In genomic region chrX:163908003-163908336, GRCm38 (mm10) we compare ENCODE assay signal across 8 mouse cellular contexts. TPM values are rescaled to one million over a fixed set of nuclear protein-coding genes. Genes with fewer than 3 reads are reported as not detected.
DNase-seq lines count a peak whose midpoint lies in the region; ATAC-seq and TF ChIP-seq lines count a peak whose summit lies in the region.

No protein-coding gene starts in this region.

- peak in 1 of 2 experiments; percentile 47; a peak in 2 of 4 replicates for TF ChIP-seq EP300 in MEL (IDR thresholded peaks at IDR 0.05; ENCODE audit: low read depth in 1 of 2, low read length in 2 of 2)

- peak overlapping the region; percentile 73 for H3K4me3 ChIP-seq in heart, embryonic 13.5 days
- H3K4me3 ChIP-seq in MEL (ENCODE audit: control insufficient read depth in 1 of 2, insufficient read depth in 1 of 2, low read depth in 2 of 2, low read length in 2 of 2): peak overlapping the region; percentile 81 to 94
- H3K4me3 ChIP-seq in hindbrain, embryonic 13.5 days: peak overlapping the region; percentile 61

- no peak for TF ChIP-seq POLR2A in MEL (IDR thresholded peaks at IDR 0.05; ENCODE audit: control insufficient read depth in 1 of 2, insufficient read depth in 1 of 2, low read depth in 1 of 2, low read length in 2 of 2, poor library complexity in 1 of 2)

- intact Hi-C loops in heart, postnatal 25 days (cut with DNase I): loop anchor here (5.0 kb wide), 1 partner anchor 81 kb away; no protein-coding TSS in a partner anchor

- 20% methylated on average over 8 of the region's 8 CpGs for WGBS in heart, embryonic 13.5 days
- WGBS in hindbrain, embryonic 13.5 days: 27% methylated on average over 8 of the region's 8 CpGs

- H3K4me2 ChIP-seq in heart, embryonic 13.5 days: peak overlapping the region; percentile 67
- H3K4me2 ChIP-seq in hindbrain, embryonic 13.5 days: peak overlapping the region; percentile 54

- H3K4me1 ChIP-seq in heart, embryonic 13.5 days: no peaks in the 10 kb centered on the region
- no peaks in the 10 kb centered on the region; a peak in 2 of 4 replicates for H3K4me1 ChIP-seq in MEL (ENCODE audit: control insufficient read depth in 1 of 2, insufficient read depth in 2 of 2, low read length in 2 of 2)
- H3K4me1 ChIP-seq in hindbrain, embryonic 13.5 days (replicated peaks): no peaks in the 10 kb centered on the region

- no peak for ATAC-seq in heart, embryonic 13.5 days (ENCODE audit: extremely low read depth, insufficient number of reproducible peaks, low FRiP score, low TSS enrichment)
- ATAC-seq in hindbrain, embryonic 13.5 days (ENCODE audit: low FRiP score): no peak
- peak; percentile 18 for ATAC-seq in megakaryocyte progenitor cell, adult 5-6 weeks (replicated peaks; ENCODE audit: poor library complexity)

- TF ChIP-seq CTCF in MEL (IDR thresholded peaks at IDR 0.05 in 2 of 3, conservative IDR thresholded peaks at IDR 0.05 in 1 of 3; ENCODE audit: control insufficient read depth in 1 of 3, insufficient read depth in 1 of 3, low read depth in 2 of 3, low read length in 3 of 3, poor library complexity in 1 of 3, severe bottlenecking in 1 of 3): no peak

- TF ChIP-seq RAD21 in MEL (IDR thresholded peaks at IDR 0.05; ENCODE audit: low read depth, low read length): no peak

- H3K79me2 ChIP-seq in MEL (ENCODE audit: control insufficient read depth, insufficient read depth, low read length, poor library complexity): peaks cover 2% of the 10 kb centered on the region; the same call in 1 of the 2 replicates

- H3K27me3 ChIP-seq in heart, embryonic 13.5 days (replicated peaks): 0 out of 2 replicates have a peak, but pooled peaks cover 3% of the 10 kb centered on the region
- no peaks in the 10 kb centered on the region for H3K27me3 ChIP-seq in MEL (ENCODE audit: control insufficient read depth in 1 of 2, insufficient read depth in 2 of 2, low read length in 2 of 2)
- peaks cover 5% of the 10 kb centered on the region; the same call in 1 of the 2 replicates for H3K27me3 ChIP-seq in hindbrain, embryonic 13.5 days

- no peak for DNase-seq in heart, postnatal 25 days (ENCODE audit: low spot score)
- peak; percentile 73 for DNase-seq in MEL (ENCODE audit: low read depth, low spot score)
- DNase-seq in layer of hippocampus, postnatal 10 days (ENCODE audit: low spot score in 2 of 2): no peak
- no peak for DNase-seq in right cerebral cortex, postnatal 36 days (ENCODE audit: low spot score in 2 of 2)
- no peak for DNase-seq in right cerebral cortex, postnatal 25 days

- peak overlapping the region; percentile 81 for H3K9ac ChIP-seq in heart, embryonic 13.5 days
- peak overlapping the region; percentile 96 for H3K9ac ChIP-seq in MEL (ENCODE audit: control insufficient read depth, low read depth, low read length, poor library complexity, severe bottlenecking)
- H3K9ac ChIP-seq in hindbrain, embryonic 13.5 days: peak overlapping the region; percentile 68

- H3K9me3 ChIP-seq in heart, embryonic 13.5 days: no peaks in the 10 kb centered on the region
- H3K9me3 ChIP-seq in MEL (replicated peaks; ENCODE audit: insufficient read depth, low read length): no peaks in the 10 kb centered on the region
- no peaks in the 10 kb centered on the region for H3K9me3 ChIP-seq in hindbrain, embryonic 13.5 days

- peak overlapping the region; percentile 85 for H3K27ac ChIP-seq in heart, embryonic 13.5 days (replicated peaks)
- peak overlapping the region; percentile 90 for H3K27ac ChIP-seq in MEL (ENCODE audit: control insufficient read depth, low read depth, low read length)
- peak overlapping the region; percentile 88 for H3K27ac ChIP-seq in hindbrain, embryonic 13.5 days

- no peaks in the 10 kb centered on the region for H3K36me3 ChIP-seq in heart, embryonic 13.5 days
- H3K36me3 ChIP-seq in MEL (ENCODE audit: control insufficient read depth in 1 of 2, insufficient read depth in 2 of 2, low read length in 2 of 2): peaks cover 0 to 11% of the 10 kb centered on the region in 2 experiments; a peak in 2 of 4 replicates
- no peaks in the 10 kb centered on the region for H3K36me3 ChIP-seq in hindbrain, embryonic 13.5 days

TF ChIP-seq in MEL, 35 proteins besides CTCF, POLR2A, EP300 and RAD21:
- TF ChIP-seq ELF1 (IDR thresholded peaks at IDR 0.05; ENCODE audit: low read depth, low read length) (no peak; the same call in 1 of the 2 replicates), HCFC1 (IDR thresholded peaks at IDR 0.05; ENCODE audit: low read depth, low read length) (no peak), JUND (IDR thresholded peaks at IDR 0.05; ENCODE audit: low read depth, low read length) (no peak), ZMIZ1 (IDR thresholded peaks at IDR 0.05; ENCODE audit: low read depth, low read length) (peak; percentile 56; the same call in 1 of the 2 replicates), RCOR1 (IDR thresholded peaks at IDR 0.05; ENCODE audit: low read depth, low read length) (no peak; the same call in 1 of the 2 replicates), SMC3 (IDR thresholded peaks at IDR 0.05; ENCODE audit: low read depth, low read length) (0 out of 2 replicates have a peak, but pooled peaks have one; percentile 9), ZC3H11A (IDR thresholded peaks at IDR 0.05; ENCODE audit: low read depth, low read length) (no peak), CHD1 (IDR thresholded peaks at IDR 0.05; ENCODE audit: low read depth, low read length) (0 out of 2 replicates have a peak, but pooled peaks have one; percentile 90), ETS1 (IDR thresholded peaks at IDR 0.05; ENCODE audit: low read depth, low read length) (no peak), GABPA (IDR thresholded peaks at IDR 0.05; ENCODE audit: low read depth, low read length) (0 out of 2 replicates have a peak, but pooled peaks have one; percentile 37), USF2 (IDR thresholded peaks at IDR 0.05; ENCODE audit: borderline replicate concordance in 1 of 2, insufficient read depth in 1 of 2, low read depth in 1 of 2, low read length in 2 of 2) (no peak), MYC (IDR thresholded peaks at IDR 0.05; ENCODE audit: low read depth, low read length) (peak; percentile 67; the same call in 1 of the 2 replicates), NRF1 (IDR thresholded peaks at IDR 0.05; ENCODE audit: insufficient read depth, low read depth, low read length, poor library complexity, severe bottlenecking) (no peak), UBTF (IDR thresholded peaks at IDR 0.05; ENCODE audit: borderline replicate concordance, insufficient read depth, low read depth, low read length) (no peak), NELFE (IDR thresholded peaks at IDR 0.05; ENCODE audit: low read depth, low read length) (no peak), POLR2AphosphoS2 (IDR thresholded peaks at IDR 0.05; ENCODE audit: low read length) (peak; percentile 53; the same call in 1 of the 2 replicates), SIN3A (IDR thresholded peaks at IDR 0.05; ENCODE audit: low read length) (no peak; the same call in 1 of the 2 replicates), MYB (IDR thresholded peaks at IDR 0.05; ENCODE audit: low read depth, low read length) (0 out of 2 replicates have a peak, but pooled peaks have one; percentile 29), USF1 (IDR thresholded peaks at IDR 0.05; ENCODE audit: low read depth, low read length) (no peak), MAZ (IDR thresholded peaks at IDR 0.05; ENCODE audit: low read depth, low read length) (0 out of 2 replicates have a peak, but pooled peaks have one; percentile 13), MAFK (IDR thresholded peaks at IDR 0.05; ENCODE audit: borderline replicate concordance, low read depth, low read length) (no peak), MXI1 (IDR thresholded peaks at IDR 0.05; ENCODE audit: low read depth, low read length) (peak; percentile 66; the same call in 1 of the 2 replicates), ZKSCAN1 (IDR thresholded peaks at IDR 0.05; ENCODE audit: low read depth, low read length) (no peak), POLR2AphosphoS5 (IDR thresholded peaks at IDR 0.05; ENCODE audit: borderline replicate concordance, low read depth, low read length) (no peak), TBP (IDR thresholded peaks at IDR 0.05; ENCODE audit: low read depth, low read length) (no peak), BHLHE40 (IDR thresholded peaks at IDR 0.05; ENCODE audit: borderline replicate concordance, low read depth, low read length) (no peak), ZNF384 (IDR thresholded peaks at IDR 0.05; ENCODE audit: low read depth, low read length) (no peak), MAX (IDR thresholded peaks at IDR 0.05; ENCODE audit: low read length) (peak; percentile 73), TCF12 (IDR thresholded peaks at IDR 0.05; ENCODE audit: low read depth, low read length) (0 out of 2 replicates have a peak, but pooled peaks have one; percentile 10)

RNA-seq across cellular contexts. Expression of gene Ap1s2, which starts 0.8 kb away (rescaled TPM):
- polyA plus RNA-seq in heart, embryonic 13.5 days (2015; fragmentation: Nextera tagmentation; extraction: Ambion mirVana): 17.7 and 22.0 TPM in 2 replicates
- 10 to 100 TPM; 16.9 to 22.8 TPM for total RNA-seq in heart, postnatal 25 days (2021)
- total RNA-seq in MEL (2012; rRNA removed): 10.1 TPM in 2 replicates
- polyA plus RNA-seq in MEL (2012; ENCODE audit: insufficient read depth in 1 of 2, insufficient read length in 2 of 2, low read depth in 1 of 2, low replicate concordance in 2 of 2, missing spikeins in 1 of 2): 1 to 10 TPM in 1 of 2 experiments, not detected in 1; 9.3 TPM
- 99.3 and 104 TPM in 2 replicates for polyA plus RNA-seq in hindbrain, embryonic 13.5 days (2015; fragmentation: Nextera tagmentation; extraction: Ambion mirVana)
- total RNA-seq in megakaryocyte progenitor cell, adult 5-6 weeks (2015): 59.0 and 74.5 TPM in 2 replicates
- total RNA-seq in megakaryocyte progenitor cell, adult 5-6 weeks (2017): 35.7 and 37.4 TPM in 2 replicates
- 10 to 100 TPM; 39.7 to 48.1 TPM for total RNA-seq in layer of hippocampus, postnatal 10 days (2021)

RNA-seq across cellular contexts. Expression of gene Zrsr2, which starts 50.5 kb away (rescaled TPM):
- 31.3 and 32.6 TPM in 2 replicates for polyA plus RNA-seq in heart, embryonic 13.5 days (2015; fragmentation: Nextera tagmentation; extraction: Ambion mirVana)
- 10 to 100 TPM in 1 of 2 experiments, 1 to 10 TPM in 1; 8.9 to 11.9 TPM for total RNA-seq in heart, postnatal 25 days (2021)
- 25.8 and 27.5 TPM in 2 replicates for total RNA-seq in MEL (2012; rRNA removed)
- polyA plus RNA-seq in MEL (2012; ENCODE audit: insufficient read depth in 1 of 2, insufficient read length in 2 of 2, low read depth in 1 of 2, low replicate concordance in 2 of 2, missing spikeins in 1 of 2): 10 to 100 TPM in 1 of 2 experiments, not detected in 1; 96.4 TPM
- polyA plus RNA-seq in hindbrain, embryonic 13.5 days (2015; fragmentation: Nextera tagmentation; extraction: Ambion mirVana): 58.7 and 63.9 TPM in 2 replicates
- 28.1 and 31.8 TPM in 2 replicates for total RNA-seq in megakaryocyte progenitor cell, adult 5-6 weeks (2015)
- total RNA-seq in megakaryocyte progenitor cell, adult 5-6 weeks (2017): 35.2 and 76.8 TPM in 2 replicates
- 10 to 100 TPM; 51.1 to 67.9 TPM for total RNA-seq in layer of hippocampus, postnatal 10 days (2021)
